Mouse (Mus musculus) urinary bladder, postnatal 10 days (tissue): Measurements from ENCODE around the gene Zbtb17.

Source experiments
- DNase-seq: peaks from one replicate; pipeline ENCODE4 v3.0.0; 2022; ENCODE audit warnings: low spot score

The Zbtb17 gene

GRCm38 (mm10) chr4:141444451-141445327 is at the start of gene Zbtb17:
TSS of gene Zbtb17 (plus strand) at chr4:141444654.
- DNase-seq, result peak; percentile 64

GRCm38 (mm10) chr4:141394751-141395150 is 49.7 kb upstream of the Zbtb17 start:
- DNase-seq, result no peak

GRCm38 (mm10) chr4:141397861-141398260 is 46.6 kb upstream of the Zbtb17 start:
- DNase-seq, result no peak

- no peak for DNase-seq
Measured at GRCm38 (mm10) chr4:141398545-141398944, 45.9 kb upstream of the Zbtb17 start, which contains the start of gene Clcnka. TSS of gene Clcnka (minus strand) at chr4:141398724.

- DNase-seq, result no peak
Measured at GRCm38 (mm10) chr4:141400171-141400570, 44.3 kb upstream of the Zbtb17 start.

- DNase-seq, result peak; percentile 74
Measured at GRCm38 (mm10) chr4:141404518-141405313, 39.7 kb upstream of the Zbtb17 start.

GRCm38 (mm10) chr4:141405314-141405622 is 39.2 kb upstream of the Zbtb17 start:
- DNase-seq, result no peak

- no peak for DNase-seq
Measured at GRCm38 (mm10) chr4:141406516-141407299, 37.7 kb upstream of the Zbtb17 start.

GRCm38 (mm10) chr4:141408577-141408976 is 35.9 kb upstream of the Zbtb17 start:
- no peak for DNase-seq

- no peak for DNase-seq
Measured at GRCm38 (mm10) chr4:141411430-141411992, 32.9 kb upstream of the Zbtb17 start.

GRCm38 (mm10) chr4:141415924-141416323 is 28.5 kb upstream of the Zbtb17 start, which contains the start of gene Clcnkb:
TSS of gene Clcnkb (minus strand) at chr4:141416014.
- no peak for DNase-seq

- no peak for DNase-seq
Measured at GRCm38 (mm10) chr4:141419398-141420191, 24.9 kb upstream of the Zbtb17 start.

GRCm38 (mm10) chr4:141420192-141420829 is 24.1 kb upstream of the Zbtb17 start, which contains the start of gene Hspb7:
TSS of gene Hspb7 (plus strand) at chr4:141420779.
- no peak for DNase-seq

- no peak for DNase-seq
Measured at GRCm38 (mm10) chr4:141420886-141421285, 23.6 kb upstream of the Zbtb17 start.

- DNase-seq, result no peak
Measured at GRCm38 (mm10) chr4:141421423-141421822, 23.0 kb upstream of the Zbtb17 start.

GRCm38 (mm10) chr4:141422841-141423240 is 21.6 kb upstream of the Zbtb17 start:
- DNase-seq, result no peak

GRCm38 (mm10) chr4:141423288-141423687 is 21.2 kb upstream of the Zbtb17 start:
- no peak for DNase-seq

GRCm38 (mm10) chr4:141423691-141424431 is 20.6 kb upstream of the Zbtb17 start:
- no peak for DNase-seq
